Mouse (Mus musculus) ES-Bruce4 (cell line): ENCODE measurements around the gene Lin28a.

Experiments
- CTCF ChIP-seq: IDR thresholded peaks from one replicate; pipeline ENCODE4 v1.8.1; 2011; ENCODE audit warnings: low read depth, low read length
- EP300 ChIP-seq: IDR thresholded peaks from 2 replicates; pipeline ENCODE4 v1.6.1; 2011; ENCODE audit warnings: low read depth, low read length; ENCODE audit not compliant: insufficient read depth
- POLR2A ChIP-seq: IDR thresholded peaks from one replicate; pipeline ENCODE4 v1.8.1; 2011; ENCODE audit warnings: low read length; ENCODE audit not compliant: insufficient read depth

GRCm38 (mm10) chr4:134061166-134061830 is 42.7 kb upstream of the Lin28a start:
- TF ChIP-seq POLR2A (no peak), CTCF (no peak), EP300 (no peak)
